25 mouse cellular contexts compared by ENCODE assay signal in genomic region chr14:31655406-31655805, GRCm38 (mm10). TPM values are rescaled to one million over a fixed set of nuclear protein-coding genes. Genes with fewer than 3 reads are reported as not detected.
A peak's percentile ranks its signal among the peaks of the same experiment; 100 is the strongest.
DNase-seq lines count a peak whose midpoint lies in the region; ATAC-seq and TF ChIP-seq lines count a peak whose summit lies in the region.
"Had no signal": no experiment of that assay in that cellular context is flagged by ENCODE, and none has a peak within 500 bp of the region (broad histone marks: within the 10 kb centered on the region; RNA-seq: fewer than 3 reads in every experiment).

No protein-coding gene starts in this region.

- H3K4me2 ChIP-seq in intestine, embryonic 14.5 days (ENCODE audit: low read length): no peak overlapping the region
- H3K4me2 ChIP-seq in intestine, postnatal 0 days (replicated peaks; ENCODE audit: low read depth): no peak overlapping the region
- no peak overlapping the region for H3K4me2 ChIP-seq in liver, embryonic 11.5 days
- H3K4me2 ChIP-seq in liver, postnatal 0 days (ENCODE audit: low read depth, low read length): no peak overlapping the region
- H3K4me2 ChIP-seq: embryonic facial prominence, embryonic 12.5 days; forebrain, embryonic 13.5 days; forebrain, embryonic 15.5 days had no signal

- H3K4me1 ChIP-seq in intestine, embryonic 14.5 days (replicated peaks; ENCODE audit: control insufficient read depth, insufficient read depth, low read length): peaks cover 22% of the 10 kb centered on the region
- peaks cover 3% of the 10 kb centered on the region; the same call in 1 of the 2 replicates for H3K4me1 ChIP-seq in intestine, postnatal 0 days (replicated peaks; ENCODE audit: control insufficient read depth, insufficient read depth, low read length)
- H3K4me1 ChIP-seq in liver, embryonic 11.5 days (replicated peaks; ENCODE audit: control insufficient read depth, insufficient read depth, low read length): peaks cover 17% of the 10 kb centered on the region
- peaks cover 24% of the 10 kb centered on the region for H3K4me1 ChIP-seq in liver, postnatal 0 days (ENCODE audit: insufficient read depth)

- WGBS in intestine, embryonic 14.5 days: 88% methylated on average over 14 of the region's 14 CpGs
- 90% methylated on average over 14 of the region's 14 CpGs for WGBS in intestine, postnatal 0 days
- WGBS in liver, embryonic 11.5 days: 85% methylated on average over 14 of the region's 14 CpGs
- WGBS in liver, postnatal 0 days (ENCODE audit: insufficient replicate concordance): 85% methylated on average over 14 of the region's 14 CpGs

- H3K9me3 ChIP-seq in intestine, embryonic 14.5 days (ENCODE audit: control insufficient read depth, low read length): no peaks in the 10 kb centered on the region
- H3K9me3 ChIP-seq in intestine, postnatal 0 days (ENCODE audit: control insufficient read depth): no peaks in the 10 kb centered on the region
- H3K9me3 ChIP-seq in liver, embryonic 11.5 days (ENCODE audit: control insufficient read depth, low read length): no peaks in the 10 kb centered on the region
- peaks cover 2% of the 10 kb centered on the region; the same call in 1 of the 2 replicates for H3K9me3 ChIP-seq in liver, postnatal 0 days (ENCODE audit: low read length)
- H3K9me3 ChIP-seq: embryonic facial prominence, embryonic 12.5 days; forebrain, embryonic 13.5 days; forebrain, embryonic 15.5 days had no signal

- H3K27ac ChIP-seq in intestine, embryonic 14.5 days (ENCODE audit: low read depth): no peak overlapping the region
- H3K27ac ChIP-seq in intestine, postnatal 0 days (ENCODE audit: low read depth, low read length): no peak overlapping the region
- H3K27ac ChIP-seq in liver, embryonic 11.5 days (ENCODE audit: low read depth, low read length): no peak overlapping the region
- H3K27ac ChIP-seq in liver, postnatal 0 days (ENCODE audit: low read depth): no peak overlapping the region
- H3K27ac ChIP-seq: embryonic facial prominence, embryonic 10.5 days; embryonic facial prominence, embryonic 12.5 days; forebrain, embryonic 13.5 days; forebrain, embryonic 15.5 days had no signal

- peak; percentile 1 for DNase-seq in adrenal gland, adult 2 months
- no peak for DNase-seq in adrenal gland, postnatal 4 days (ENCODE audit: low spot score in 2 of 2)
- DNase-seq in intestine, embryonic 14.5 days (ENCODE audit: low spot score): peak; percentile 37
- DNase-seq in liver, embryonic 11.5 days (ENCODE audit: low spot score): peak; percentile 28
- DNase-seq in liver, postnatal 0 days: no peak
- DNase-seq: adrenal gland, postnatal 10 days; adrenal gland, postnatal 25 days; B cell, adult 2 months; cerebellum, adult 11-12 months; cerebellum, adult 2 months; cerebellum, adult 9-10 months; forebrain, postnatal 0 days had no signal

- no peak for TF ChIP-seq EP300 in liver, postnatal 0 days (IDR thresholded peaks at IDR 0.05; ENCODE audit: low read depth)

- H3K4me3 ChIP-seq in intestine, embryonic 14.5 days (ENCODE audit: low read depth, low read length): no peak overlapping the region
- H3K4me3 ChIP-seq in intestine, postnatal 0 days (ENCODE audit: low read depth, low read length): no peak overlapping the region
- H3K4me3 ChIP-seq in liver, embryonic 11.5 days (ENCODE audit: low read depth, low read length): no peak overlapping the region
- no peak overlapping the region for H3K4me3 ChIP-seq in liver, postnatal 0 days (ENCODE audit: low read depth, low read length)
- H3K4me3 ChIP-seq: embryonic facial prominence, embryonic 10.5 days; embryonic facial prominence, embryonic 12.5 days; forebrain, embryonic 13.5 days; forebrain, embryonic 15.5 days had no signal

- H3K27me3 ChIP-seq in intestine, embryonic 14.5 days (replicated peaks; ENCODE audit: control insufficient read depth, insufficient read depth, low read length): no peaks in the 10 kb centered on the region
- no peaks in the 10 kb centered on the region for H3K27me3 ChIP-seq in intestine, postnatal 0 days (replicated peaks; ENCODE audit: control insufficient read depth, insufficient read depth, low read length)
- H3K27me3 ChIP-seq in liver, embryonic 11.5 days (replicated peaks; ENCODE audit: control insufficient read depth, insufficient read depth, low read length): no peaks in the 10 kb centered on the region
- no peaks in the 10 kb centered on the region for H3K27me3 ChIP-seq in liver, postnatal 0 days (ENCODE audit: insufficient read depth, low read length)
- H3K27me3 ChIP-seq: CH12.LX; embryonic facial prominence, embryonic 12.5 days; forebrain, embryonic 13.5 days; forebrain, embryonic 15.5 days; Patski had no signal

- ATAC-seq in intestine, embryonic 14.5 days (replicated peaks; ENCODE audit: low FRiP score, low TSS enrichment, low read depth): no peak
- no peak for ATAC-seq in intestine, postnatal 0 days
- ATAC-seq in liver, embryonic 11.5 days (replicated peaks; ENCODE audit: low FRiP score): no peak
- ATAC-seq in liver, postnatal 0 days: no peak
- ATAC-seq: activated CD4-positive, CD25-positive, alpha-beta regulatory T cell, adult 4 months; CD4-positive, CD25-positive, alpha-beta regulatory T cell, adult 4 months; forebrain, embryonic 13.5 days; forebrain, embryonic 15.5 days; forebrain, postnatal 0 days; Patski had no signal

- no peak for TF ChIP-seq CTCF in intestine, postnatal 0 days (IDR thresholded peaks at IDR 0.05; ENCODE audit: low read depth)
- TF ChIP-seq CTCF in liver, postnatal 0 days (IDR thresholded peaks at IDR 0.05; ENCODE audit: low read depth): no peak

- H3K9ac ChIP-seq in intestine, embryonic 14.5 days (ENCODE audit: low read length): no peak overlapping the region
- H3K9ac ChIP-seq in intestine, postnatal 0 days (ENCODE audit: low read depth, low read length): no peak overlapping the region
- H3K9ac ChIP-seq in liver, embryonic 11.5 days (ENCODE audit: low read depth, low read length): no peak overlapping the region
- H3K9ac ChIP-seq in liver, postnatal 0 days (replicated peaks): no peak overlapping the region
- H3K9ac ChIP-seq: embryonic facial prominence, embryonic 12.5 days; forebrain, embryonic 13.5 days; forebrain, embryonic 15.5 days; forebrain, postnatal 0 days had no signal

- no peaks in the 10 kb centered on the region for H3K36me3 ChIP-seq in intestine, embryonic 14.5 days (ENCODE audit: control insufficient read depth, insufficient read depth, low read length)
- H3K36me3 ChIP-seq in intestine, postnatal 0 days (ENCODE audit: control insufficient read depth, insufficient read depth): no peaks in the 10 kb centered on the region
- H3K36me3 ChIP-seq in liver, embryonic 11.5 days (ENCODE audit: control insufficient read depth, insufficient read depth, low read length): no peaks in the 10 kb centered on the region
- H3K36me3 ChIP-seq in liver, postnatal 0 days (replicated peaks; ENCODE audit: insufficient read depth, low read length): no peaks in the 10 kb centered on the region
- H3K36me3 ChIP-seq: embryonic facial prominence, embryonic 10.5 days; embryonic facial prominence, embryonic 12.5 days; forebrain, embryonic 15.5 days had no signal

RNA-seq across cellular contexts. Expression of gene Hacl1, which starts 14.3 kb away (rescaled TPM):
- total RNA-seq in adrenal gland, adult 2 months (2021): 10 to 100 TPM; 38.9 to 67.1 TPM
- 10.8 and 15.2 TPM in 2 replicates for polyA plus RNA-seq in adrenal gland, adult 2 months (2012; rRNA removed)
- 10 to 100 TPM; 75.9 to 86.7 TPM for total RNA-seq in adrenal gland, postnatal 4 days (2021)
- polyA plus RNA-seq in intestine, embryonic 14.5 days (2014; fragmentation: Nextera tagmentation; extraction: Ambion mirVana): 10.4 and 13.5 TPM in 2 replicates
- 35.5 and 41.3 TPM in 2 replicates for polyA plus RNA-seq in intestine, postnatal 0 days (2015; fragmentation: Nextera tagmentation; extraction: Ambion mirVana)
- polyA plus RNA-seq in liver, embryonic 11.5 days (2014; fragmentation: Nextera tagmentation; extraction: Ambion mirVana): 8.1 and 10.5 TPM in 2 replicates
- polyA plus RNA-seq in liver, postnatal 0 days (2015; fragmentation: Nextera tagmentation; extraction: Ambion mirVana): 310 and 342 TPM in 2 replicates

RNA-seq across cellular contexts. Expression of gene Btd, which starts 14.6 kb away (rescaled TPM):
- 10 to 100 TPM; 55.6 to 63.4 TPM for total RNA-seq in adrenal gland, adult 2 months (2021)
- polyA plus RNA-seq in adrenal gland, adult 2 months (2012; rRNA removed): 45.8 and 46.2 TPM in 2 replicates
- total RNA-seq in adrenal gland, postnatal 4 days (2021): 10 to 100 TPM; 62.4 to 63.5 TPM
- polyA plus RNA-seq in intestine, embryonic 14.5 days (2014; fragmentation: Nextera tagmentation; extraction: Ambion mirVana): 21.9 and 28.8 TPM in 2 replicates
- 45.5 and 48.5 TPM in 2 replicates for polyA plus RNA-seq in intestine, postnatal 0 days (2015; fragmentation: Nextera tagmentation; extraction: Ambion mirVana)
- polyA plus RNA-seq in liver, embryonic 11.5 days (2014; fragmentation: Nextera tagmentation; extraction: Ambion mirVana): 11.4 and 13.3 TPM in 2 replicates
- polyA plus RNA-seq in liver, postnatal 0 days (2015; fragmentation: Nextera tagmentation; extraction: Ambion mirVana): 40.3 and 44.1 TPM in 2 replicates

RNA-seq across cellular contexts. Expression of gene Gm49387, which starts 14.7 kb away (rescaled TPM):
- total RNA-seq in adrenal gland, adult 2 months (2021): 1 to 10 TPM in 1 of 2 experiments, not detected in 1; 2.3 TPM
- 1.9 TPM in 1 of 2 replicates, not detected in the other for polyA plus RNA-seq in adrenal gland, adult 2 months (2012; rRNA removed)
- total RNA-seq in adrenal gland, postnatal 4 days (2021): not detected
- 0.78 and 2.3 TPM in 2 replicates for polyA plus RNA-seq in intestine, embryonic 14.5 days (2014; fragmentation: Nextera tagmentation; extraction: Ambion mirVana)
- 0.94 TPM in 1 of 2 replicates, not detected in the other for polyA plus RNA-seq in intestine, postnatal 0 days (2015; fragmentation: Nextera tagmentation; extraction: Ambion mirVana)
- polyA plus RNA-seq in liver, embryonic 11.5 days (2014; fragmentation: Nextera tagmentation; extraction: Ambion mirVana): 0.19 and 1.9 TPM in 2 replicates
- polyA plus RNA-seq in liver, postnatal 0 days (2015; fragmentation: Nextera tagmentation; extraction: Ambion mirVana): 0.89 and 3.9 TPM in 2 replicates
- total RNA-seq: adrenal gland, adult 18-20 months; CH12.LX; forebrain, postnatal 0 days; G1E had no signal
- polyA plus RNA-seq: activated CD4-positive, CD25-positive, alpha-beta regulatory T cell, adult 4 months; cerebellum, adult 2 months; cortical plate, adult 2 months; forebrain, embryonic 11.5 days; forebrain, embryonic 13.5 days; G1E had no signal

Comparison
In these comparisons a context has a peak if more than half of its experiments do, and no peak if none do; other contexts are left out.
1. DNase-seq: peak in adrenal gland, adult 2 months (single experiment), intestine, embryonic 14.5 days (single experiment) and liver, embryonic 11.5 days (single experiment); none in adrenal gland, postnatal 4 days (0 of 2) and liver, postnatal 0 days (single experiment).